Mouse (Mus musculus) inflammation-experienced regulatory T-cells (primary cell): ENCODE measurements around the gene H2-T22. TPM values are rescaled to one million over a fixed set of nuclear protein-coding genes. Genes with fewer than 3 reads are reported as not detected.

Experiments used
- polyA plus RNA-seq, 2 experiments: library from polyadenylated mRNA; unstranded; fragments of 100-300 nt; shearing (Covaris generic); gene quantifications; one replicate each; pipeline ENCODE4 v1.2.1; 2017

Gene H2-T22
- polyA plus RNA-seq: 100 to 1,000 TPM; 196 to 203 TPM

DNA sequence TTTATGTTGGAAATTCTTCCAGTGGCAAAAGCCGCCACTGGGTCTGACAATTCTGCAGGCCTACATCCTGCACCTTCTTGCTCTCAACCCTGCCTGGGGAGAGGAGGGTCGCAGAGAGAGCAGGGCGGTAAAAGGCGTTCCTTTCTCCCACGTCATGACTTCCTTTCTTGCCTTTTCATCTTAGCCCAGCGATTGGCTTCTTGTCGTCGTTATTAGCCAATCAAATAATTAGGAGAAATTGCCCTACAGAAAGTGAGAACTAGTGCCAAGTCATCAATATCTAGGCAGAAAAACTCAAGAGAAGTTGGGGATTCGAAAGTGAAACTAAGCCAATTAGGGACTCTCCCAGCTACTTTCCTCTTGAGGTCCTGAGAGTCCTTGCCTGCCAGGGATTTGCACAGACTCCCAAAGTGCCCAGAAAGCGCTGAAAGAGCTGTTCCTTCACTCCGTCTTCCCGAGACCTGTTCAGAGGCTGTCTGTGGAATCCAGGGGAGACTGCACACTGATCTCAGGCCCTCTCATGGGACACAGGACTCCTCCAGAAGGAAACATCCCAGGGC, at the start of gene H2-T22, which contains the start of gene Gm6034:
TSS of gene H2-T22 (minus strand) at position 138 of the 560 bp plus-strand sequence.
TSS of gene Gm6034 (plus strand) at position 352 of the 560 bp plus-strand sequence.

DNA sequence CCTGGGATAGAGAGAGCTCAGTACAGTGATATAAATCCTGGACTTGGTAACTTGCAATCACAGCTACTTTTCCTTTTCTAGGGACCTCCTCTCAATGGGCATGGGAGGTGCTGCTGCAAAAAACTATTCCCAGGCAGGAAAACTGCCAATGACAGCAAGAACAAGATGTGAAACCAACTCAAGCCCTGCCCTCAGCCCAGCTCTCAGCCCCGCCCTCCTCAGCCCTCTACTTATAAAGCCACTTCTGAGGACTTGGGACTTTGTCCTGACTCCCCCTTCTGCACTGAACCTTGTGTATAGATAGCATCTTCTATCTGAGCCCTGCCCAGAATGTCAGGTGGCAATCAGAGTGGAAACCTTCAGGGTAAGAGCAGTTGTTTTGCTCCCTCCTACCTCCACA, 15.8 kb upstream of the H2-T22 start, which contains the start of gene Gm11127:
TSS of gene Gm11127 (minus strand) at position 10 of the 400 bp plus-strand sequence.

DNA sequence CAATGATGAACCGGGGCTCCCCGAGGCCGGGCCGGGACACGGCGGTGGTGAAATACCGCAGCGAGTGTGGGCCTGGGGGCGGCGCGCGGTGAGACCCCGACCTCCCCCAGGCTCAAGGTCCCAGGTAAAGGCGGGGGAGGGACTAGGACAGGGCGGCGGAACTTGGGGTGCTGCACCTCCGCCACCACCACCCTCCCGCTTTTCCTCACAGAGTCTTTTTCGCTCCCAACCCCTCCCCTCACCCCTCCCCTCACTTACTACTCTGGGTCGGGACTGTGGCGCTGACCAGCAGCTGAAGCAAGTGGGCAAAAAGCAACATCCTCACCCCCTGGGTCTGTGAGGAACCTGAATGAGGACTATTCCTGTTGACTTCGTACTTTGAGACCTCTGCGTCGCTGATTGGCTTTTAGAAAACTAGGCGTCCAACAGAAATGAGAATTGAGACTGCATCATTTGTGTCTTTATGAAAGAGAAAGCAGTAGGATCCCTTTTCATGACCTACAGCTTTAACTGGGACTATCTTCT, 10.1 kb downstream of the H2-T22 start, which contains the start of gene H2-T23:
TSS of gene H2-T23 (minus strand) at position 505 of the 525 bp plus-strand sequence.

DNA sequence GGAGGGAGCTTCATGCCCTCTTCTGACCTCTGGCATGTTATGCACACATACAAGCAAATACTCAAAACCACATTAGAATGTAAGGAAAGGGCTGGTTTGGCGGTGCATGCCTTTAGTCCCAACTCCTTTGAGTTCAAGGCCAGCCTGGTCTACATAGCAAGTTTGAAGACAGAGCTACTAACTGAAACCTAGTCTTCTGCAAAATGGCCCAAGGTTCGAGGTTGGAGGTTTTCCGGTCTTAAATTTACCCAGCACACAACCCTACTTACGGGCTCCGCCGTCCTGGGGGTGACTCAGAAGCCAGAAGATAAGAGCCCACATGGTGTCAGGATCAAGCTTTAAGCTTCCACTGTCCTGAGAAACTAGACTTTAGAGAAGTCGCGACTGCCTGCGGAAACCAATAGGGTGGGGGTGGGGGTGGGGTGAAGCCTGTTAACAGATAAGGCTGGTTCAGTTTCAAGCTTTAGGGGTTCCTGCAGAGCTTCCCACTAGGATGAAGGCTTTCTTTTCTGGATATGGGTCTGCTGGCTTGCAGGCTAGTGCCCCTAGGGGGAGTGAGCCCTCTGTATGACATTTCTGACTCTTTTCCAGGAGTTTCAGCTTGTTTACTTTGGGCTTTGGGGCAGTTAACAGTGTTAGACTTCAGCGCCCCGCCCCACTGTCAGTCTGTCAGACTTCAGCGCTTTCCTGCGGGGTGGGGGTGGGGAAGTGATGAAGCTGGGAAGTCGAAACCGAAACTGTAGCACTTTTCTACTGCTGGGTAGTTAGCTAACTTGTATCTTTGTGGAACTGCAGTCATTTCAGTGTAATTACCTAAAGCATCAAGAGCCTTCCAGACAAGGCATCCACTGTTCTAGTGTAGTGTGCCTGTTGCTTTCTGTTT, 22.1 kb downstream of the H2-T22 start, which contains the start of gene H2-T24:
TSS of gene H2-T24 (minus strand) at position 370 of the 883 bp plus-strand sequence.

Other genes starting within 250 kb of the H2-T22 start
- 10 to 100 TPM in 1 of 2 experiments, 1 to 10 TPM in 1; 1.3 to 15.6 TPM for gene Ier3, start 221.1 kb downstream of the H2-T22 start, polyA plus RNA-seq
- gene Flot1, start 219.5 kb downstream of the H2-T22 start, polyA plus RNA-seq: 10 to 100 TPM; 50.7 to 73.5 TPM
- gene Tubb5, start 204.4 kb downstream of the H2-T22 start, polyA plus RNA-seq: 100 to 1,000 TPM in 1 of 2 experiments, 10 to 100 TPM in 1; 97.3 to 106 TPM
- gene Mdc1, start 201.2 kb downstream of the H2-T22 start, polyA plus RNA-seq: 10 to 100 TPM; 11.1 to 14.2 TPM
- gene Nrm, start 181.4 kb downstream of the H2-T22 start, polyA plus RNA-seq: 10 to 100 TPM; 18.1 to 29.3 TPM
- 100 to 1,000 TPM; 514 to 647 TPM for gene Ppp1r18, start 177.2 kb downstream of the H2-T22 start, polyA plus RNA-seq
- 10 to 100 TPM; 63.2 to 63.3 TPM for gene Dhx16, start 162.9 kb downstream of the H2-T22 start, polyA plus RNA-seq
- gene 2310061I04Rik, start 145.3 kb downstream of the H2-T22 start, polyA plus RNA-seq: 10 to 100 TPM; 46.1 to 55.6 TPM
- 10 to 100 TPM; 17.2 to 20.9 TPM for gene Atat1, start 132.7 kb downstream of the H2-T22 start, polyA plus RNA-seq
- gene Mrps18b, start 126.4 kb downstream of the H2-T22 start, polyA plus RNA-seq: 10 to 100 TPM; 68.4 to 80.0 TPM
- gene Ppp1r10, start 126.3 kb downstream of the H2-T22 start, polyA plus RNA-seq: 10 to 100 TPM; 51.4 to 69.4 TPM
- gene Abcf1, start 73.0 kb downstream of the H2-T22 start, polyA plus RNA-seq: 100 to 1,000 TPM; 127 to 153 TPM
- gene Gnl1, start 62.9 kb downstream of the H2-T22 start, polyA plus RNA-seq: 10 to 100 TPM; 72.7 to 92.0 TPM
- gene Prr3, start 62.5 kb downstream of the H2-T22 start, polyA plus RNA-seq: 10 to 100 TPM; 42.7 to 43.0 TPM
- gene H2-T24, start 22.2 kb downstream of the H2-T22 start, polyA plus RNA-seq: 10 to 100 TPM; 21.7 to 27.2 TPM
- 100 to 1,000 TPM; 636 to 770 TPM for gene H2-T23, start 9.9 kb downstream of the H2-T22 start, polyA plus RNA-seq
- under 1 TPM; 0.31 to 0.40 TPM for gene Gm6034, start 214 bp upstream of the H2-T22 start, polyA plus RNA-seq
- gene Gm11127, start 15.6 kb upstream of the H2-T22 start, polyA plus RNA-seq: not detected
- gene Gm19684, start 78.9 kb upstream of the H2-T22 start, polyA plus RNA-seq: 1 to 10 TPM in 1 of 2 experiments, under 1 TPM in 1; 0.40 to 1.5 TPM
- not detected for gene Gm7030, start 86.7 kb upstream of the H2-T22 start, polyA plus RNA-seq
- 10 to 100 TPM in 1 of 2 experiments, 1 to 10 TPM in 1; 9.1 to 12.6 TPM for gene Gm8909, start 125.8 kb upstream of the H2-T22 start, polyA plus RNA-seq
- under 1 TPM; 0.69 to 0.95 TPM for gene H2-T3, start 147.5 kb upstream of the H2-T22 start, polyA plus RNA-seq
- gene Rpp21, start 215.3 kb upstream of the H2-T22 start, polyA plus RNA-seq: 100 to 1,000 TPM; 154 to 160 TPM
- 10 to 100 TPM; 24.0 to 31.9 TPM for gene Trim39, start 229.5 kb upstream of the H2-T22 start, polyA plus RNA-seq
- 1 to 10 TPM in 1 of 2 experiments, under 1 TPM in 1; 0.33 to 2.3 TPM for gene H2-M10.2, start 243.7 kb upstream of the H2-T22 start, polyA plus RNA-seq